Mouse (Mus musculus): Measurements from ENCODE around the gene Chmp3.

GRCm38 (mm10) chr6:71631706-71632461, 88.3 kb downstream of the Chmp3 start:
- TF ChIP-seq CTCF (IDR thresholded peaks at IDR 0.05; ENCODE audit: low read depth): no peak
- TF ChIP-seq EP300 (IDR thresholded peaks at IDR 0.05; ENCODE audit: low read depth): no peak
